Mouse (Mus musculus) stomach, postnatal 0 days (tissue): ENCODE data around the gene Plcl2.

Experiments
- CTCF ChIP-seq: IDR thresholded peaks from 2 replicates; pipeline ENCODE4 v1.5.1; 2016; ENCODE audit warnings: antibody characterized with exemption, low read depth, mild to moderate bottlenecking, moderate library complexity
- EP300 ChIP-seq: optimal IDR thresholded peaks from 2 replicates; pipeline ENCODE3; 2016; ENCODE audit warnings: antibody characterized with exemption

- TF ChIP-seq EP300 (no peak), CTCF (no peak)
Measured at GRCm38 (mm10) chr17:50504070-50504846, 4.9 kb upstream of the Plcl2 start.
